Mouse (Mus musculus): ENCODE measurements around the gene Scgb1b12.
"Not testable (repeated sequence)": the region's sequence is repeated elsewhere in the genome, so short reads cannot be mapped to it uniquely, and the experiment has no call there.

GRCm38 (mm10) chr7:32333882-32334281 lies at the start of gene Scgb1b12:
- TF ChIP-seq CTCF (IDR thresholded peaks at IDR 0.05; ENCODE audit: borderline replicate concordance, insufficient read depth, low read depth, low read length); POLR2A (IDR thresholded peaks at IDR 0.05; ENCODE audit: borderline replicate concordance, insufficient read depth, low read length): not testable (repeated sequence)
